Mouse (Mus musculus): ENCODE results near the gene Mrtfa.

The Mrtfa gene

DNA sequence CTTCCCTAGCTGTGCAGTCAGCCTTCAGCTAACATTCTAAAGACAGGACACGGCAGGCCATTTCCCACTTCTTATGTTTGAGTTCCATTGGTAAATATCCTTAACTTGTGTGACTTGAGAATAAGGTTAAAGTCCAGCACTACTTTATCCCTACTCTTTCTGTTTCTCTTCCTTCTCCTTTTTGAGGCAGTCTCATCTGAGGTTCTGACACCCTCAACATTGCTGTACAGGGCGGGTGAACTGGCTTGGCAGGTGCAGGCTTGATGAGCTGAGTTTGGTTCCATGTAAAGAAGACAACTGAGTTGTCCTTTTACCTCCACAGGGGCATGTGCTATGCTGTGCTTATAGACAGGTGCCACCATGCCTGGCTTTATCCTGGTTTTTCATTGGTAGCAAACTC is 207.3 kb downstream of the Mrtfa start:
- no peak for DNase-seq (ENCODE audit: low read depth)

DNA sequence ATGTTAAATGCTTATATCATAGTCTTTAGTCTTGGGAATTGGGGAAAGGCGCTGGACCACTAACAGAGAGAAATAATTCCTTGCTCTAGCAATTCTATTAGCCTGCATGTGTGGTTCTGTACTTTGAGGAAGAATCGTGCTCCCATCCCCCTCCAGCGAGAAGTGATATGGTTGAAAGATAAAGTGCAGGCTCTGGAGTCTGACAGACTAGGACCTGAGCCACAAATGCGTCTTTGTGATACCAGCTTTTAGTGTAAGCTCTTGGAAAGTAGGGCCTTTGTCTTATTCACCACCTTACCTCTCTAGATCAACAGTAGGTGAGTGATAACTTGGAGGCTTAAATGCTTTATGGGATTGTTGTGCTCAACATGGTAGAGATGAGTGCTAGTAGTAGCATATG is 209.4 kb downstream of the Mrtfa start:
- no peak for DNase-seq (ENCODE audit: low read depth)

GRCm38 (mm10) chr15:80979611-80980010 is 210.9 kb downstream of the Mrtfa start:
- DNase-seq (ENCODE audit: low read depth) = no peak

DNA sequence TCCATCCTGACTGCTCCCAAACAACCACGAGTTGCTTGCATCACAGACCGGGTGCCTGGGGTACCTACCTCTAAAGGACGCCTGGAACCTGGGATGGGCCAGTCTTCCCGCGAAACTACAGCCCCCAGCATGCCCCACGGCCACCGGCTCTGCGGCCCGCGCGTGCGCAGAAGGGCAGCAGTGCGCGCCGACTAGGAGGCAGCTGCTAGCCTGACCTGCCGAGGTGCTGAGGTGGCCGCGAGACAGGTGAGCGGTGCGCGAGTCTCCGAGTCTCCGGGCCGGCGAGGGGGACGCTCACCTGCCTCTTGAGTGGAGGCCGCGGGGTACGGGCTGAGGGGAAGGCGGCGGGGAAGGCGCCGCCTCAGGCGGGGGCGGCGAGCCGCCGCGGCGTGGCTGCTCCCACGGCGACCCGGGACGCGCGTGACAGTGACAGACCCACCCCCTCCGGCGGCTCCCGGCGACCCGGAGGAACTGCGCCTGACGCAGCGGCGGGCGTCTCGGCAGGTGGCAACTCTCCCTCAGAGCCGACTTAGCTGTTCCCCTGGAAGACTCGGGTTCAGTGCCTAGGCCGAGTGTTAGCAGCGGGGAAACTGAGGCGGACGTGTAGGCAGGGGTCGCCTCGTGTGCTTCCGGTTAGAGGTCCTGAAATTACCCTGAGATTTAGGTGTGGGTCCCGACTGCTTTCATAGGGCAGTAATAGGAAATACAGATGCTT is 212.8 kb downstream of the Mrtfa start, which contains the start of gene Sgsm3:
Gene Sgsm3 (plus strand): TSS at position 146 of the 715 bp plus-strand sequence.
- DNase-seq (ENCODE audit: low read depth) = peak; percentile 60

DNA sequence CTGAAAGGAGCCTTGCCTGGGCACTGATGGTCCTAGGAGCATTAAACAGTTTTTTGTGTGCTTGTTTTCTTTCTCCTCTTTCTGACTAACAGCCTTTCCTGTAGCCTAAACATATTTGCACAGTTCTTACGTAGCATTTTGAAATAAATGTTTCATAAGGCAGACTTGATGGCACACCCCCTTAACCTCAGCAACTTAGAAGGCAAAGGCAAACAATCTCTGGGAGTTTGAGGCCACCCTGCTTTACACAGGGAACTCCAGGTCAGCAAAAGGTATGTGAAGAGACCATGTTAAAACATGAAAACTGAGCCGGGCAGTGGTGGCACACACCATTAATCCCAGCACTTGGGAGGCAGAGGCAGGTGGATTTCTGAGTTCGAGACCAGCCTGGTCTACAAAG is 214.9 kb downstream of the Mrtfa start:
- DNase-seq (ENCODE audit: low read depth) = no peak

DNA sequence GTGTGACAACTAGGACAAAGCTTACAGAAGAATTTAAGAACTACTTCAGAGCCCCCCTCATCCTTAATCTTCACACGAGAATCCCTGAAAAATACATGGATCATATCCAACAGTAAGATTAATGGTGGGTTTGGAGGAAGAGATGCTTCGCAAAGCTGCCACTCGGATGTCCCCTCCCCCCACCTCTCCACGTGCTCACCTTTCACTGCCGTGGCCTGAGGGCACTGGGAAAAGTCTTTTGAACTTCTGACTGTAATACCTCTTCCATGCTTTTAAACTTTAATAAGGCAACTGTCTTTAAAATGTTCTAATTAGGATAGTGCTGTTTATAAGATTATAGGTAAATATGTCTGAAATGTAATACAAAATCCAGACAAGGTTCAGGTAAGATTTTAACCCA is 216.2 kb downstream of the Mrtfa start:
- no peak for DNase-seq (ENCODE audit: low read depth)

DNA sequence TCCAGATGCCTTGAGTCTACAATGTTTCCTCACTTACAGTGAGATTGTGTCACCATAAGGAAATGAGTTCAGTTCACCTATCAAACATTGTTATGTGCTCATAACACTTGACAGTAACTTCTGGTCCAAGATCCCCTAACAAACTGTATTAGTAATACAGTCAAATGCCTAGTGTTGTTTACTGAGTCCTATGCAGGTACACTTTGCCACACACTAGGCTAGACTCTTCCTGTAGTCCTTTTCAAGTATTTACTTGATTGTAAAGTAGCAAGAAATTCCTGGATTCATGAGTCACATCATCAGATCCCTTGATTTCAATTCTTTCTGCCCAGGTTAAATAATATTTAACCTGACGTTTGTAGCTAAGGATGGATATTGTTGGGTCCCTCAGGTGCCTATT is 221.2 kb downstream of the Mrtfa start:
- DNase-seq (ENCODE audit: low read depth) = no peak

Data from c-Kit-positive CD71-negative TER-119-negative erythroid progenitor cells, embryonic 14.5 days (primary cell).